Mouse (Mus musculus) megakaryocyte, adult 5-6 weeks (primary cell): ENCODE results near the gene Ndufv1. TPM values are rescaled to one million over a fixed set of nuclear protein-coding genes. Genes with fewer than 3 reads are reported as not detected.
"Not testable (repeated sequence)": the region's sequence is repeated elsewhere in the genome, so short reads cannot be mapped to it uniquely, and the experiment has no call there.

Experiments
- ATAC-seq: 2 replicates; pipeline ENCODE4 v1.8.0; 2016; ENCODE audit warnings: mild to moderate bottlenecking, inconsistent platforms; ENCODE audit not compliant: poor library complexity, severe bottlenecking
- total RNA-seq, 2 experiments: library from RNA; stranded (forward) in 1 of 2; stranded (reverse) in 1 of 2; fragments of 153-499, 151-499 nt in 1 of 2; fragments of 221-1000, 200-1000 nt in 1 of 2; gene quantifications; 2 replicates each; pipeline versions ENCODE4 v1.2.3 to v1.2.4; 2015 to 2017

Ndufv1 gene
- total RNA-seq, 2 experiments from 2014 or later = 103 to 151 TPM

DNA sequence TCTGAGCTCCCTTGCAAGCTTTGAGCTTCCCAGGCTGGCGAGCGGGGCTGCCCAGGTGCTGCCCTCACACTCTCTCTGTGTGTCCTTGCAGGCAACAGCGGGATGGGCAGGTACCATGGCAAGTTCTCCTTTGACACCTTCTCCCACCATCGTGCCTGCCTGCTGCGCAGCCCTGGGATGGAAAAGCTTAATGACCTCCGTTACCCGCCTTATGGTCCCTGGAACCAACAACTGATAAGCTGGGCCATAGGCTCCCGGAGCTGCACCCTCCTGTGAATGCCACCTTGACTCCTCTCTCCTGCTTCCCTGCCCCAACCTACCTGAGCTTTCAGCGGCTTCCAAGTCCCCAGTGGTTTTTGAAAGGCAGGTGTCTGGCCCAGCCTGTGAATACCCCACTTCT lies 31.7 kb downstream of the Ndufv1 start:
- ATAC-seq = no peak

DNA sequence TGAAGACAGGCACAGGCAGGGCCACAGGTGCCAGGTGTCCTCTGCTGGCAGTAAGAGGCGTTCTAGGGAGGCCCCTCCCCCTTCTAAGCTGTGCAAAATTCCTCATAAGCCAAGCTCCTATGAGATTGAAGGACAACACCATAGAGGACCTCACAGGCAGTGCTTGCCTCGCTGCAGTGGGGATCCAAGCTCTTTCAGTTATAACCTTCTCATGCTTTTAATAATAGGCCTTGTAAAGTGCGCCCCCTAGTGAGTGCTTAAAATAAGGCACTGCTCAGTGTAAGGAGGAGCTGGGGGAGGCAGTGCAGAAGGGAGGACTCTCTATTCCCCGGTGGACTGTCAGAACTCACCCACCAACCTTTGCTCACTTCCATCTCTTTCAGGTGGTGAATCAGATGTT lies 32.3 kb downstream of the Ndufv1 start:
- ATAC-seq = peak; percentile 94

DNA sequence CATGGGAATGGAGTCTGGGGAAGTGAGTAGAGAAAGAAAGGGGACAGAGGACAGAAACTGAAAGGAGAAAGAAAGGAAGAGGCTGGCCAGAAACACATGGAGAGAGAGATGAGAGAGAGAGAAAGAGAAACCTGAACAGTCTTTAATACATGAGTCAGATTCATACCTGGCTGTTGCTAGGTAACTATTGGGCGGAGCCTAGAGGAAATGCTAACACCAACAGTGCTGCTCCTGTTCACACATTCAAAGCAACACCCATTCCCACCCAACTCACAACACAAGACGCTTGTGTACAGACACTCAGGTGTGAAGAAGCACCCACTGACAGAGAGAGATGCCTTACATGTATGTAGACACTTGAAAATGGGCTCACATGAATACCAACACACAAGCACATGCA lies 36.7 kb downstream of the Ndufv1 start:
- no peak for ATAC-seq

DNA sequence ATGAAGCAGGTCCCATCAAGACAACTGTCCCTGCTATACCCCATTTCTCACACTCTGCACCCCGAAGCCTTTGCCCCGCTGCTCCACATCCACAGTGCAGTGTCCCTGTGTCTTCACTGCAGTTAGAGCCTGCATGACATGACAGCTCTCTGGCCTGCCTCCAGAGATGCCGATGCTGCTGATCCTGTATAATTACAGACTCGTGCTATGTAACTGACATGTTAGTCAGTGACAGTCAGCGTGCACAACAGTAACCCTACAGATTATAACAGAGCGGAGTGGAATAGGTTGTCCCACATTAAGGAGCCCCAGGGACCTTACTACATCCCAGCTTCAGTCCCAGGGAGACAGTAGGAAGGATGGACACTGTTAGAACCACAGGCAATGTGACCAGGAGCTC lies 38.0 kb downstream of the Ndufv1 start:
- not testable (repeated sequence) for ATAC-seq

DNA sequence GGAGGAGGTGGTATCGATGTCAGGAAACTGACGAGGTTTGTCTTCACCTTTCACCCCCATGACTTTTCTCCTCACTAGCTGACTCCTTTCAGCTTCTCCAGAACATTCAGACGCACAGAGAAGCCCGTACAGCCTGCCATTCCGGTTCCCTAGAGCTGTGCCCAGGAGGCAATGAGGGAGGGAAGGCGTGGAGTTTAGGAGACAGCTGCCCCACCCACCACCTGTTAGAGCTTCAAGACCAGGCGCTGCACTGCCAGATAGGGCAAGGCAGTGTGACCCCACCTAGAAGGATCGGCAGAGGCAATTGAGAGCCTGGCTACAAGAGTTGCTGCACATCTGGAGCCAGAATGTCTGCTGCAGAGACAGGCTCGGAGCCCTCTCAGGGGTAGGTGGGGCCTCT lies 40.4 kb downstream of the Ndufv1 start, which contains the start of gene Aldh3b2:
Aldh3b2 (plus strand) TSS at position 100 of the 400 bp plus-strand sequence.
- ATAC-seq = no peak

DNA sequence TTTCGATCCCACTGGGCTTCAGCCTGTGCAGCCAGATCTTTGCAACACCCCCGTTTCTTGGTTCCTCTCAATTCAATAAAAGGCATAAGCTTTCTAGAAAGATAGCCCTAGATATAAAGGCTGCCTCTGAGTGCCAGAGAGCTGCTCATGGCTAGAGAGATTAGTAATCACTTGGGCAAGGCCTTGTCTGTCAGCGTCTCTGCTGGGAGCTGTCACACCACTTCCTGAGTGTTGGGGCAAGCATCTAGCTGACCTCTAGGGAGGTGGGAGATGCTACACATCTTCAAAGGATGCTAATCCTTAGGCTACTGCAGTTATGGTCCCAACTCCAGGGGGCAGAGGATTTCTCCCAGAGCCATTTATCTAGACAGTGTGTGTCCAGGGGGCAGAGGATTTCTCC lies 45.3 kb downstream of the Ndufv1 start:
- ATAC-seq = peak; percentile 66

DNA sequence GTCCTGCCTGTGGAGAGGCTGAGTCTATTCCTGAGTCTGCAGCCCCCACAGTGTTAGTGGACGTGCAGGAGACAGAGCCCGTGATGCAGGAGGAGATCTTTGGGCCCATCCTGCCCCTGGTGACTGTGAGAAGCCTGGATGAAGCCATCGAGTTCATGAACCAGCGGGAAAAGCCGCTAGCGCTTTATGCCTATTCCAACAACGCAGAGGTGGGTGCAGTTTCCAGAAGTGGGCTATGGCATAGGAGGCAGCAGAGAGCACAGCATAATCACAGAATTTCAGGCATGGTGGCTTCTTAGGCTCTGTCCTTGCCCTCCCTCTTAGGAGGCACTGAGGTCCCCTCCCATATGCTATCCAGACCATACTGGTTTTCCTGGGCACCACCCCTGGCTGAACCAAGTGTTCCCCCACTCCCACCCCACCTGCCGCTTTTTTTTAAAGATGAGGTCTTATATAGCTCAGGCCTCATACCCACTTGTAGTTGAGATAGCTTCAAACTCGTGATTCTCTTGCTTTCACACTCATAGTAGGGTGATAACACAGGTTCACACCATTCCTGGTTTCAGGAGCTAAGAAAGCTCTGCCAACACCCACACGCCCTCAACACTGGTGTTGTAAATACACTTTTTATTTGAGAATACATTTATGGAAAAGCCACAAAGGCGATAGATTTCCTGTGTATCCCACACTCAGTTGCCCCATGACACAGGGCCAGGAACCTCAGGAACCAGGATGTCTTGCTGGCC lies 46.1 kb downstream of the Ndufv1 start:
- no peak for ATAC-seq

DNA sequence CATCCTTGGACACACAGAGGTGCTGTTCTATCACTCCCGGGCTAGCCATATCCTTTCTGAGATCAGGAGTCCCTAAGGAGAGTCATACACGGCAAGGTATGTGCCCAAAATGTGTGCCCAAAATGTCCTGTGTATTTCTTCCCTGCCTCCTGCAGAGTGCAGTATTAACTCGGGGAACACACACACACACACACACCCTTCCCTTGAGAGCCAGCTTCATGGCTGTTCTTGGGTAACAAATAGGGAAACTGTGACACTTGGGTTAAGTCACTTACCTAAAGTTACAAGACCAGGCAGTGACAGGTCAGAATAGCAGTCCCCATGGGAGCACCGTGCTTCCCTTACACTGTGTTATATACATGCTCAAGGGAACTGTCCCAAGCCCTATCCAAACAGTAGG lies 48.6 kb downstream of the Ndufv1 start:
- ATAC-seq = peak; percentile 81

DNA sequence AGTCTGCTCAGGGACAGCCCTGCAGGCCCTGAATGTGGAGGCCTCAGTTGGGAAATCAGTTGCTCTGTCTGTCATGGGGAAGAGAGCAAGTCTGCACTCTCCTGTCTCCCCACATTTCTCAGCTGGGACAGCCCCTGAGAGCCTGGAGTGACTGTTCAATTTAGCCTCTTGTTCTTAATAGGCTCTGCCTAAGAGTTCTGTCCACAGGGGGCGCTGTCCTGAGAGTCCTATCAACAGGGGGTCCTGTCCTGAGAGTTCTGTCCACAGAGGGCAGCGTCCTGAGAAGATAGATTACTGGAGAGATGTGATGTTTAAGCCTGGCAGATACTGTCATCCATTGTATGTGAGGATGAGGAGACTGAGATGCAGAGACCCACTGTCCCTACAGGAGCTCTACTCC lies 50.1 kb downstream of the Ndufv1 start:
- no peak for ATAC-seq

DNA sequence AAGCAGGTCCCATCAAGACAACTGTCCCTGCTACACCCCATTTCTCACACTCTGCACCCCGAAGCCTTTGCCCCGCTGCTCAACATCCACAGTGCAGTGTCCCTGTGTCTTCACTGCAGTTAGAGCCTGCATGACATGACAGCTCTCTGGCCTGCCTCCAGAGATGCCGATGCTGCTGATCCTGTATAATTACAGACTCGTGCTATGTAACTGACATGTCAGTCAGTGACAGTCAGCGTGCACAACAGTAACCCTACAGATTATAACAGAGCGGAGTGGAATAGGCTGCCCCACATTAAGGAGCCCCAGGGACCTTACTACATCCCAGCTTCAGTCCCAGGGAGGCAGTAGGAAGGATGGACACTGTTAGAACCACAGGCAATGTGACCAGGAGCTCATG lies 50.8 kb downstream of the Ndufv1 start:
- not testable (repeated sequence) for ATAC-seq

DNA sequence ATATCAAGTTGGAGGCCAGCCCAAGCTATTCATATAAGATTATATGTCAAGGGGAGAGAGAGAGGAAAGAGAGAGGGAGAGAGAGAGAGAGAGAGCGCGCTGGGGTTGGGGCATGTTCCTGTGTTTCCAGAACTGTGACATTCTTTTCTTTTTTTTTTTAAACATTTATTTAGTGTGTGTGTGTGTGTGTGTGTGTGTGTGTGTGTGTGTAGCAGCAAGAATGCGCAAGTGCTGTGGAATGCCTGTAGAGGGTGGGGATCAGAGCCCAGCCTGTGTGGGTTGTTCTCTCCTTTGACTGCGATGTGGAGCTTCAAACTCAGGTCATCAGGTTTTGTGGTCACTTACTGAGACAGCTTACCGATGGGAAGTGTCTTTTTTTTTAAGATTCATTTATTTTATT lies 52.4 kb downstream of the Ndufv1 start:
- ATAC-seq = no peak

DNA sequence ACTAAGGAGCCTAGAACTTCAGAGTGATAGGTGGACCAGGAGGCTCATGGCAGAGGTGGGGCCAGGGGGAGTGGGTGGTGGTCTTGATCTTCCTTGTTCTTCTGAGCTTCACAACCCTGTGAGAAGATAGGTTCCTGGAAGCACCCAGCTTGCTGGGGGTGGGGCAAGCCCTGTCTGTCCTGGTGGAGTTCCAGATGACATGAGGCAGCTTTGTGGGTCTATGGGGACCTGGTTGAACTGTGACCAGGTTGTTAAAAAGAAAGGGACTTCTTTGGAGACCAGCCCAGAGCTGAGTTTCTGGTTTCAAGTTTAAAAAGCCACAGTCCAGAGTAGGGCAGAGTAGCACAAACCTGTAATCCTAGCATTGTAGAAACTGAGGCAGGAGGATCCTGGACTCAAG lies 53.6 kb downstream of the Ndufv1 start:
- no peak for ATAC-seq

DNA sequence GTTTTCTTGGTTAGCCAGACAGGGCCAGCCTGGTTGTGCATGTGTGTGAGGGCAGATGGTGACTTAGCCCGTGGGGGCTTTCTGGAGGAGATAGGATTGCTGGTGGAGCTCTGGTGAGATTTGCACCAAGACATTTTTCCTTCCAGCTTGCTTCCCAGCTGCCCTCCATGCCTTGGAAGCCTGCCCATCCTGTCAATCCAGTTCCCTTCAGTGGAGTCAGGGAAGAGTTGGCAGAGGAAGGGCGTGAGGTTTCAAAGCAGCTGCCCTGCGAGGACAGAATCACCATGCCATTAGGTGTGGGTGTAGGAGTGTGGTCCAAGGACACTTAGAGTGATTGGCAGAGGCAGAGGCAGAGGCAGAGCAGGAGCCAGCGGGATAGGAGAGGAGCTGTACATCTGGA lies 54.1 kb downstream of the Ndufv1 start, which contains the start of gene Aldh3b3:
Aldh3b3 (plus strand) TSS at position 176 of the 400 bp plus-strand sequence.
- no peak for ATAC-seq

Other genes with a start within 250 kb of the Ndufv1 start
Only the 30 nearest of the 32 such genes appear.
- gene Chka, start 161.0 kb downstream of the Ndufv1 start, total RNA-seq (2015) = 15.9 and 18.9 TPM in 2 replicates
- gene Chka, start 161.0 kb downstream of the Ndufv1 start, total RNA-seq (2017) = 19.2 and 22.0 TPM in 2 replicates
- 197 and 207 TPM in 2 replicates for gene Tcirg1, start 105.7 kb downstream of the Ndufv1 start, total RNA-seq (2015)
- gene Tcirg1, start 105.7 kb downstream of the Ndufv1 start, total RNA-seq (2017) = 315 and 316 TPM in 2 replicates
- 213 and 215 TPM in 2 replicates for gene Ndufs8, start 100.0 kb downstream of the Ndufv1 start, total RNA-seq (2015)
- gene Ndufs8, start 100.0 kb downstream of the Ndufv1 start, total RNA-seq (2017) = 60.4 and 83.5 TPM in 2 replicates
- gene Aldh3b1, start 83.0 kb downstream of the Ndufv1 start, total RNA-seq (2015) = 47.3 and 48.1 TPM in 2 replicates
- gene Aldh3b1, start 83.0 kb downstream of the Ndufv1 start, total RNA-seq (2017) = 104 TPM in 2 replicates
- 242 and 258 TPM in 2 replicates for gene Unc93b1, start 77.6 kb downstream of the Ndufv1 start, total RNA-seq (2015)
- gene Unc93b1, start 77.6 kb downstream of the Ndufv1 start, total RNA-seq (2017) = 447 and 483 TPM in 2 replicates
- 1.4 and 2.7 TPM in 2 replicates for gene Aldh3b3, start 54.2 kb downstream of the Ndufv1 start, total RNA-seq (2015)
- 2.4 TPM in 2 replicates for gene Aldh3b3, start 54.2 kb downstream of the Ndufv1 start, total RNA-seq (2017)
- gene Aldh3b2, start 40.5 kb downstream of the Ndufv1 start, total RNA-seq (2015) = 0.18 and 2.2 TPM in 2 replicates
- 0.28 and 0.55 TPM in 2 replicates for gene Aldh3b2, start 40.5 kb downstream of the Ndufv1 start, total RNA-seq (2017)
- gene Acy3, start 26.2 kb downstream of the Ndufv1 start, total RNA-seq (2015) = 0.51 and 0.62 TPM in 2 replicates
- not detected in 2 replicates for gene Acy3, start 26.2 kb downstream of the Ndufv1 start, total RNA-seq (2017)
- gene Tbx10, start 20.1 kb downstream of the Ndufv1 start, total RNA-seq (2015) = not detected in 2 replicates
- gene Tbx10, start 20.1 kb downstream of the Ndufv1 start, total RNA-seq (2017) = not detected in 2 replicates
- gene Nudt8, start 12.2 kb downstream of the Ndufv1 start, total RNA-seq (2015) = 8.6 and 13.4 TPM in 2 replicates
- 4.9 and 5.7 TPM in 2 replicates for gene Nudt8, start 12.2 kb downstream of the Ndufv1 start, total RNA-seq (2017)
- gene Gm49405, start 12.2 kb downstream of the Ndufv1 start, total RNA-seq (2015) = 0.45 TPM in 1 of 2 replicates, not detected in the other
- 0.28 and 1.2 TPM in 2 replicates for gene Gm49405, start 12.2 kb downstream of the Ndufv1 start, total RNA-seq (2017)
- gene Doc2g, start 9.5 kb downstream of the Ndufv1 start, total RNA-seq (2015) = 1.2 and 1.5 TPM in 2 replicates
- 0.18 and 0.37 TPM in 2 replicates for gene Doc2g, start 9.5 kb downstream of the Ndufv1 start, total RNA-seq (2017)
- 257 and 287 TPM in 2 replicates for gene Gstp1, start 25.2 kb upstream of the Ndufv1 start, total RNA-seq (2015)
- 69.5 and 80.2 TPM in 2 replicates for gene Gstp1, start 25.2 kb upstream of the Ndufv1 start, total RNA-seq (2017)
- gene Gstp2, start 33.2 kb upstream of the Ndufv1 start, total RNA-seq (2015) = 4.8 TPM in 1 of 2 replicates, not detected in the other
- gene Gstp2, start 33.2 kb upstream of the Ndufv1 start, total RNA-seq (2017) = 1.8 TPM in 1 of 2 replicates, not detected in the other
- 3.0 and 5.0 TPM in 2 replicates for gene Gstp3, start 46.8 kb upstream of the Ndufv1 start, total RNA-seq (2015)
- gene Gstp3, start 46.8 kb upstream of the Ndufv1 start, total RNA-seq (2017) = 4.0 and 4.5 TPM in 2 replicates
- not detected in 2 replicates for gene Cabp2, start 68.8 kb upstream of the Ndufv1 start, total RNA-seq (2015)
- gene Cabp2, start 68.8 kb upstream of the Ndufv1 start, total RNA-seq (2017) = not detected in 2 replicates
- gene Cdk2ap2, start 84.4 kb upstream of the Ndufv1 start, total RNA-seq (2015) = 245 and 277 TPM in 2 replicates
- 72.9 and 83.4 TPM in 2 replicates for gene Cdk2ap2, start 84.4 kb upstream of the Ndufv1 start, total RNA-seq (2017)
- gene Pitpnm1, start 87.2 kb upstream of the Ndufv1 start, total RNA-seq (2015) = 38.3 and 47.7 TPM in 2 replicates
- 30.2 and 38.9 TPM in 2 replicates for gene Pitpnm1, start 87.2 kb upstream of the Ndufv1 start, total RNA-seq (2017)
- gene Aip, start 113.1 kb upstream of the Ndufv1 start, total RNA-seq (2015) = 111 and 139 TPM in 2 replicates
- gene Aip, start 113.1 kb upstream of the Ndufv1 start, total RNA-seq (2017) = 72.5 and 76.7 TPM in 2 replicates
- gene Gpr152, start 127.0 kb upstream of the Ndufv1 start, total RNA-seq (2015) = not detected in 2 replicates
- gene Gpr152, start 127.0 kb upstream of the Ndufv1 start, total RNA-seq (2017) = not detected in 2 replicates
- 0.14 and 0.22 TPM in 2 replicates for gene Cabp4, start 131.2 kb upstream of the Ndufv1 start, total RNA-seq (2015)
- not detected in 2 replicates for gene Cabp4, start 131.2 kb upstream of the Ndufv1 start, total RNA-seq (2017)
- 279 and 345 TPM in 2 replicates for gene Coro1b, start 135.8 kb upstream of the Ndufv1 start, total RNA-seq (2015)
- 142 and 161 TPM in 2 replicates for gene Coro1b, start 135.8 kb upstream of the Ndufv1 start, total RNA-seq (2017)
- gene Ptprcap, start 140.8 kb upstream of the Ndufv1 start, total RNA-seq (2015) = 30.5 and 42.1 TPM in 2 replicates
- gene Ptprcap, start 140.8 kb upstream of the Ndufv1 start, total RNA-seq (2017) = 43.9 and 44.8 TPM in 2 replicates
- gene Rps6kb2, start 150.5 kb upstream of the Ndufv1 start, total RNA-seq (2015) = 21.0 and 26.7 TPM in 2 replicates
- 21.0 and 25.0 TPM in 2 replicates for gene Rps6kb2, start 150.5 kb upstream of the Ndufv1 start, total RNA-seq (2017)
- 3.9 and 4.7 TPM in 2 replicates for gene Carns1, start 162.7 kb upstream of the Ndufv1 start, total RNA-seq (2015)
- gene Carns1, start 162.7 kb upstream of the Ndufv1 start, total RNA-seq (2017) = 1.3 and 2.0 TPM in 2 replicates
- gene Tbc1d10c, start 178.5 kb upstream of the Ndufv1 start, total RNA-seq (2015) = 52.8 and 59.9 TPM in 2 replicates
- 21.5 and 33.5 TPM in 2 replicates for gene Tbc1d10c, start 178.5 kb upstream of the Ndufv1 start, total RNA-seq (2017)
- 496 and 536 TPM in 2 replicates for gene Ppp1ca, start 179.3 kb upstream of the Ndufv1 start, total RNA-seq (2015)
- 639 and 705 TPM in 2 replicates for gene Ppp1ca, start 179.3 kb upstream of the Ndufv1 start, total RNA-seq (2017)
- gene Rad9a, start 188.9 kb upstream of the Ndufv1 start, total RNA-seq (2015) = 32.8 and 36.7 TPM in 2 replicates
- 21.4 and 22.8 TPM in 2 replicates for gene Rad9a, start 188.9 kb upstream of the Ndufv1 start, total RNA-seq (2017)
- gene Clcf1, start 201.4 kb upstream of the Ndufv1 start, total RNA-seq (2015) = 1.4 and 2.9 TPM in 2 replicates
- 0.40 and 2.2 TPM in 2 replicates for gene Clcf1, start 201.4 kb upstream of the Ndufv1 start, total RNA-seq (2017)
- gene AC109138.7, start 201.6 kb upstream of the Ndufv1 start, total RNA-seq (2015) = not detected in 2 replicates
- not detected in 2 replicates for gene AC109138.7, start 201.6 kb upstream of the Ndufv1 start, total RNA-seq (2017)